Mouse (Mus musculus): ENCODE results near the gene Gpx4.

DNA sequence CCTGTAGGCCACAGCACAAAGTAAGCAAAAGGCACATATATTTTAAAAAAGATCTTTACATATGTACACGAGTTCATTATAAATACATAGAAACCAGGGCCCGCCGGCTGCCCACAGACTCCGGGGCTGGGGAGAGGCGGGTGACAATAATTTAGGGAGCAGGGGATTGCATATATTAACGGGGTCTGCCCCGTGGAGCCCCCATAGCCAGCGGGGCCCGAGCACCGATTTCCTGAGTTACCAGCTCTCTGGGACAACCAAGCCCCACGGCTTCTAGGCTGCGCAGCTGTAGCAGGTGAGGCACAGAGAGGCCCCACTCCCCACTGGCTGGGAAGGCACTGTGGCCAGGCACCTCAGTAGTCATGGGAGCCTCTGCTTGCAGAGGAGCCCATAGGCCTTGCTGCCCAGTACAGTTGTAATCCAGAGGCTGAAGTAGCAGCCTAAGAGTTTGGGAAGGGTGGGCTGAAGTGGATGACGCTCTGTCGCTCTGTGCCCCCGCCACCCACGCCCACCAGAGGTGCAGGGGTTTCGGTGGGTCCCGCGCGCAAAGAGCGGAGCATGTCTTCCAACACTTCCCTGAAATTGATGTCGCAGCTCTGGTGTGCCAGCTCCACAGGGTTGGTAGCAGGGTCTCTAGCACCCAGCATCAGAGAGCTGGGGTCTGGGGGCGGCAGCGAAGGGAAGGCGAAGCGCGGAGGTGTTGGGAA lies 10.2 kb downstream of the Gpx4 start:
- no peak for TF ChIP-seq GATA1 (IDR thresholded peaks at IDR 0.05; ENCODE audit: low read length)
- TF ChIP-seq TAL1 (IDR thresholded peaks at IDR 0.05; ENCODE audit: low read length) = no peak

All from erythroblast, embryonic 14.5 days (primary cell).